Mouse (Mus musculus): ENCODE measurements around the gene Thrb.
A peak's percentile ranks its signal among the peaks of the same experiment; 100 is the strongest.
"Not testable (repeated sequence)": the region's sequence is repeated elsewhere in the genome, so short reads cannot be mapped to it uniquely, and the experiment has no call there.

The Thrb gene

DNA sequence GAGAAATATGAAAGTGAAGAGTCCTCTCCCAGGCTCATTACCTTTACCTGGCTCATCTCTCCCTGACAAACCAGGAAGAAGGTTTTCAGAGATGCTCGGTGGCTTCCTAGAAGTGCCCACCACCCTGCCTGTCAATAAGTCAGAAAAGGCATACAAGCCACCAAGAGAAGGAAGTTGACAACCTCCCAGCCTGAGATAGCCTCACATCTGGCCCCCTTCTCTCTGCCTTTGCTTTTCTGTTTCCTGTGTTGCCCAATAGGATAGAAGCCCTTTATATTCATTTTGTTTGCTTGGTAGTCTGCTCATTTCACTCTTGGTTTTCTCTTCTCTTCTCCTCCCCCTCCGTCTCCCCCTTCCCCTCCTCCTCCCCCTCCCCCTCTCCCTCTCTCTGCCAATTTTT lies 273.4 kb downstream of the Thrb start:
- no peak for DNase-seq (ENCODE audit: low read depth, low spot score)

- DNase-seq (ENCODE audit: low read depth, low spot score) = not testable (repeated sequence)
These were observed 274.7 kb downstream of the Thrb start for GRCm38 (mm10) chr14:17934779-17935178.

DNA sequence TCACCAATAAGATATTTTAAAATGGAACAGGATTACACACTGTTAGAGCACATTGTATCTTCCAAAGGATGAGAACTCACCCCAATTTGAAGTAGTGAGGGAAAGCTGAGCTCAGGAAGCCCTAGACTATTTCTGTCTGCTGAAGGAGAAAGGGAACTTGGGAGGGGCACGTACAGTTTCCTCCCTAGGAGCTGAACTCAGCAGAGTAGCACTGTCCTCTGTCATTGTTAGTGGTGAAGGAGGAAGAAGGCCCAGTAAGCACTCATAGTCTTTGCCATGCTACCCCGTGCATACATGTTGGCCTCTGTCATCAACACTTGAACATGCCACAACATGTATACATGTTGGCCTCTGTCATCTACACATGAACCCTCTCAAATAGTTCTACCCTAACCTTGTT lies 294.0 kb downstream of the Thrb start:
- no peak for DNase-seq (ENCODE audit: low read depth, low spot score)

DNA sequence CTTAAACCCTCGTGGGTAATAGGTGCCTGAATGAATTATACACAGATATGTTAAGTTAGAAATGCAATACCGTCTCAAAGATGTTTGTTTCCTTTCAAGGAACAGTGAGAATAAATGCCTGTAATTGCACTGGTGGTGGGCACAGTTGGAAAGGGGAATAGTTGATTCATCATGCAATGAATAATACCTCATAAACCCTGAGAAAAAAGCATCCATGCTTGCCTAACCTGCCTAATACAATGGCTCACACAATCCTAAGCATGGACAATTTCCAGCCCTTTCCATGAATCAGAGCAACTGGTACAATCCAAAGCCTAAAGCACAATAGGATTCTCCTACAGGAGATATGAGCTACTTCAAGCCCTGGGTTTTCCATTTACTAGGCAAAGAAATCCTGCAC lies 299.8 kb downstream of the Thrb start:
- no peak for DNase-seq (ENCODE audit: low read depth, low spot score)

DNA sequence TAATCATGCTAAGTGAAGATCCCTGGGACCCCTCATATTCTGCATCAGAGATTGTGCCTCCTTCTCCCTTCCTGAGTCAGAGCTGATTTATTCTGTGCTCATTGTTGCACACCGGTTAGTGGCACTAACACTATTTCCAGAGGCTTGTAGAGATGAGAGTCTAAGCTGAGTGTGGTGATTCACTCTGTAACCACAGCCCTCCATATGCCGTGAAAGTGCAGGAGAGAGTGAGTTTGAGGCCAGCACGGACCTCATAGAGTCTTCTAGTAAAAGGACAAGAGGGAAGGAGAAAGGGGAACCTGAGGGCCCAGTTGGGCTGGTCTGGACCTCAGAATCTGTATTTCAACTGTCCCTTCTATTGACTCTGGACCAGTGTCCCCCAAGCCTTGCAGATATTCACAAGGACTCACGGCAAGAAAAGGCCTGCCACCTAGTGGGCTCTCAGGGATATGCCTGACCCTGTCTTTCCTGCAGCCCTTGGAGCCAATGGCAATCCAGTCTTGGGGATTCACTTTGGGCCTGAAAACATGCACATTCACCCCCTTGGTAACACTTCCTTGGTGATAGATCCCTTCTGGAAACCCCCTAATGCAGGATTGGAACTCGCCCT lies 307.2 kb downstream of the Thrb start:
- DNase-seq (ENCODE audit: low read depth, low spot score) = peak; percentile 50

- DNase-seq (ENCODE audit: low read depth, low spot score) = no peak
These were observed 312.1 kb downstream of the Thrb start for GRCm38 (mm10) chr14:17972132-17972531.

GRCm38 (mm10) chr14:17972665-17973064 lies 312.6 kb downstream of the Thrb start:
- no peak for DNase-seq (ENCODE audit: low read depth, low spot score)

DNA sequence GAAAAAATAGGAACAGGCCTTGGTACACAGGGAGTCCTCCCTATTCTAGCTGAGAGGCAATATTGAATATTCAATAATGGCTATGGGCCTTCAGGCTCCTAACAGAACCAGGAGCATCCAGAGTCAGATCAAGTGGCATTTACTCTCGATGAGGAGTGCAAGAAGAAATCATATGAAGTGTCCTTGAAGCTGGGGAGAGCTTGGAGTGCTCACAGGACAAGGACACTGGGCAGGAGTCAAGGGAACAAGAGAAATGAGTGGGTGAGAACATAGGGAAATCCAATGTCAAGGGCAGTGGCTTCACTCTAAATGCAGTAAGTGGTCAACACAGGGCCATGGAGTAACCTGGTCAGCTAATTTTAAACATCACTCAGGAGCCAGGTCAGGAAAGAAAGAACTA lies 315.7 kb downstream of the Thrb start:
- no peak for DNase-seq (ENCODE audit: low read depth, low spot score)

DNA sequence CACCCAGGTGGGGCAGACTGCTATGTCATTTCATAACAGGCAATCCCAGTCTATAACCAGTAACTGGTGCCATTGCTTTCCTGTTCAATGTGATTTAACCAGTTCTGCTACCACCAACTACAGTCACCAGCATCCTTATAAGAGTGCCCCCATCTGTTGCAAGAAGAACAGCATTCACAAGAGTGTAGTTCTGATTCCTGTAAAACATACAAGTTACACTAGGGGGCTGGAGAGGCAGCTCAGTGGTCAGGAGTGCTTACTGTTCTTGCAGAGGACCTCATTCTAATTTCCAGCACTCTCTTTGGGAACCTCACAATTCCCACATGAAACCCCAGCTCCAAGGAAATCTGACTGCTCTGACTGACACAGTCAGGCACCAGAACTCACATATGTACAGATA lies 318.2 kb downstream of the Thrb start:
- peak; percentile 57 for DNase-seq (ENCODE audit: low read depth, low spot score)

DNA sequence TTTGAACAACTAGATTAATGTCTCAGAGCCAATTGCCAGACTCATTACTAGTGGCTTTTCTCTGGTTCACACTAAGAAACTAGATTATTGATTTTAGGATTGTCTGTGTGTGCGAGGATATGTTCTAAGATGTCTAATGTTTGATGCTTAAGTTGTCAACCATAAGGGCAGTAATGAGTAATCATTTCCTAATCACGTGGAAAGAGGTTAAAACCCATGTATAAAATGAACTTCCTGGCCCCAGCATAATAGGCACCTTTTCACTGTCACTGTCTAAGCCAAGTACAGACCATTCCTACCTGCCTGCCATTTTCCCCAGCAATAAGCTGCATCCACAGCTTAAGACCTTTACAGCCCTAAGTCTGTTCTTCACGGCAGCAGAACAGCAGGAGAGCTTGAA lies 321.2 kb downstream of the Thrb start:
- DNase-seq (ENCODE audit: low read depth, low spot score) = no peak

DNA sequence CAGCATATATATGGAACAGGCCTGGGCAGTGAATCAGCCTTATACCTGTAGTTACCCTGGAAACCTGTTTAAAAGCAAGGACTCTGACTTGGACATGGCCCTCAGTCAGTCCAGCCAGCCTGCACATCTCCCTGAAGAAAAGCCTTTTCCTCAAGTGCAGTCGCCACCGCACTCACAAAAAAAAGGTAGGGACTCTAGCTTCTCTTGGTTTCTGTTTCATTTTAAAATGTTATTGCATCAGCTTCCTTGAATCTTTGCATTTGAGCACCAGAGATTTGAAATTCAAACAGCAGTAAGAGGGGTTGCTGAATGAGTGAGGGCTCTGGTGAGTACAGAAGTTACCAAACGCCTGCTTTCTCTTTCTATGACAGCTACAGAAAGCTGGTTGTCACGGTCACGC lies 322.0 kb downstream of the Thrb start:
- DNase-seq (ENCODE audit: low read depth, low spot score) = no peak

GRCm38 (mm10) chr14:17983390-17983789 lies 323.3 kb downstream of the Thrb start:
- no peak for DNase-seq (ENCODE audit: low read depth, low spot score)

DNA sequence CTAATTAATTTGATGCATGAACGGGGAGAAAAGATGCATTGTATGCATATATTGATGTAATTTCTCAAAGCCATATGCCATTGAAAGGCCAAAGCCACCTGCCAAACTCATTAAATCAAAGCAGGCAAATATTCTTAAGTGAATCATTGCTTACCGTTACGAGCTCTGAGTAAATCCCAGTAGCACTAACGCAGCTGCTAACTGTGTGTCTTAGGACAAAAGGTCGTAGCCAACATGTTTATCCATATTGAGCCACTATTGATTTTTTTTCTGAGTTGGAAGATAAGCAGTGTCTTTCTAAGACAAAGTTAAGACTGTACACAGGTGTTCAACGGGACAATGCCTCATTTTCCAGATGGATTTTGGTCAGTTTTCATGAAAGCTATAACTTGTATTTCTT lies 323.8 kb downstream of the Thrb start:
- no peak for DNase-seq (ENCODE audit: low read depth, low spot score)

GRCm38 (mm10) chr14:17988580-17988979 lies 328.5 kb downstream of the Thrb start:
- no peak for DNase-seq (ENCODE audit: low read depth, low spot score)

DNA sequence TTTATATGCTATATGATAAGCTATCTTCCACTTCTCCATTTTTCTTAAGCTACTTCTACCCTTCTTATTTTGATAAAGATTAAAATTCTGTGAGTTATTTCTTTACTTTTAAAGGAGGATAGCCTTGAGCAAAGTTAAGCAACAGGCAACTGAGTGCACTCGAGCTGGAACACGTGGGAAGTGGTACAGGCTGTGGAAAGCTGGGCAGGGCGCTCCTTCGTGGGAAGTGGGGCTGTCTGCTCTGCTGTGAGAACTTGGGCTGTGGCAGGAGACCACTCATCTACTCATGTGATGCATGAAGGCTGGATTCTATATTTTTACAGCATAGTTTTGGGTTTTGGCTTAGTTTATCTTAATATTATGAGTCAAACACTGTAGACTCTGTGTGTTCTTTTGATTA lies 329.1 kb downstream of the Thrb start:
- no peak for DNase-seq (ENCODE audit: low read depth, low spot score)

GRCm38 (mm10) chr14:17990186-17990585 lies 330.1 kb downstream of the Thrb start:
- DNase-seq (ENCODE audit: low read depth, low spot score) = no peak

DNA sequence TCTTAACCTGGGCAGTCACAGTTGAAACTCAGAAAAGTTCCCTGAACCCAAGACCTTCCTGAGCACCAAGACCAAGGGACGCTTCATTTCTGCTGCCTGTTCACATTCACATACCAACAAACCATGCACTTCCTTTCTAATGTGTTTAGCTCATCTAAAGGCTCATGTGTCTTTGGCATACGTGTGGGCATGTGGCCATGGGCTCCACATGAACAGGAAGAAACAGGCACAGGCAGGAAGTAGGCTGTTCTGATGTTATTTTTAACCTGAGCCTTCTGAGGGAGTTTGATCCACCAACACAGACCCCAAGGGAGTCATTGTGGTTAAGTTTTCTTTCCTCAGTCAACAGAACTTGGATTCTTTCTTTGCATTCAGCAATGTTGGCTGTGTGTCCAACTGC lies 341.8 kb downstream of the Thrb start:
- no peak for DNase-seq (ENCODE audit: low read depth, low spot score)

DNA sequence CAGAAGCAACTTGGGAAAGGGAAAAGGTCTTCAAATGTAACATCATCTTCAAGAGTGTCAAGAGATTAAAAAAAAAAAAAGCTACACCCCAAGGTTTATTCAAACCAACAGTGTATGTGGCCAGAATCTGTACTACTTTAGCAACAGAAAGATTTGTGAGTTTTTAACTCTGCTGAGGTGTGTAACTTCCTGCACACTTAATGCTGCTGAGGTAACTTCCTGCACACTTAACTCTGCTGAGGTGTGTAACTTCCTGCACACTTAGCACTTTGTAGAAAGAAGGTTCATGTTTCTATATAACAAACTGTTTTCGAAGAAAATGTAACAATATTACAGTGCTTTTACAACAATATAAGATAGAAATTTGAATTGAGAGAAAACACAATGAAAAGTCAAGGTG lies 343.6 kb downstream of the Thrb start:
- DNase-seq (ENCODE audit: low read depth, low spot score) = no peak

DNA sequence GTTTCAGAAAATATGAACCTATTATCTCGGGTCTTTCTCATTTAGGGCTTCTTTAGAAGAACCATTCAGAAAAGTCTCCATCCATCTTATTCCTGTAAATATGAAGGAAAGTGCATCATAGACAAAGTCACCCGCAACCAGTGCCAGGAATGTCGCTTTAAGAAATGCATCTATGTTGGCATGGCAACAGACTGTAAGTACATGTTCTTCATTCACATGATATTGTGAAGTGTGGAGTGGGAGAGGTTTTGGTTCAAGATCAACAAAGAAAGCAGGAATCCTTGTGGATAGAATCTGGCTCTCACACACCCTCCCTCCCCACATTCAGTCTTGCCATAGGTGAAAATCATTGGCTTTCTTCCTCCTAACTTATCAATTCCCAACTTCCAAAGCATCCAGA lies 348.5 kb downstream of the Thrb start:
- no peak for DNase-seq (ENCODE audit: low read depth, low spot score)

- DNase-seq (ENCODE audit: low read depth, low spot score) = no peak
These were observed 356.5 kb downstream of the Thrb start for GRCm38 (mm10) chr14:18016604-18017003.

DNA sequence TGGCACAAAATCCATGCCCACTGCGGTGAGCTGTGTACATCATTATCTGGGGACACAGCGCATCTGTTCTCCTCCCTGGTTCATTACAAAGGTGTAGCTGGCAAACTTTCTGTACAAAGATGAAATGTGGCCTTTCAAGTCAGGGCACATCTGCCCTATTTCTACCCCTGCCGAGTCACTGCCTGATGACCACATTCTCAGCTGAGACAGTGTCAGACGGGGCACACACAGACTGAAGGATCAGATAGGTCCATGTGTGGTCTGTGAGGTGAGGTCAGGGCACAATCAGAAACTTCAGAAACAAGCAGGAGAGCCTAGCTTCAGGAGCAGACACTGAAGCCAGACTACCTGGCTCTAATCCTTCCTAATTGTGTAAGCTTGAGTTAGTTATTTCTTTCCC lies 360.1 kb downstream of the Thrb start:
- DNase-seq (ENCODE audit: low read depth, low spot score) = no peak

GRCm38 (mm10) chr14:18020636-18021035 lies 360.6 kb downstream of the Thrb start:
- DNase-seq (ENCODE audit: low read depth, low spot score) = no peak

GRCm38 (mm10) chr14:18021726-18022125 lies 361.7 kb downstream of the Thrb start:
- no peak for DNase-seq (ENCODE audit: low read depth, low spot score)

GRCm38 (mm10) chr14:18022351-18022750 lies 362.3 kb downstream of the Thrb start:
- DNase-seq (ENCODE audit: low read depth, low spot score) = no peak

All from ES-CJ7 (cell line).